Mouse (Mus musculus) spleen, postnatal 10 days (tissue): ENCODE measurements around the gene Dgkb.

Source experiments
- DNase-seq, 2 experiments: peaks; one replicate each; pipeline ENCODE4 v3.0.0; 2021 to 2022; ENCODE audit warnings: low spot score in 2 of 2

Gene Dgkb

DNA sequence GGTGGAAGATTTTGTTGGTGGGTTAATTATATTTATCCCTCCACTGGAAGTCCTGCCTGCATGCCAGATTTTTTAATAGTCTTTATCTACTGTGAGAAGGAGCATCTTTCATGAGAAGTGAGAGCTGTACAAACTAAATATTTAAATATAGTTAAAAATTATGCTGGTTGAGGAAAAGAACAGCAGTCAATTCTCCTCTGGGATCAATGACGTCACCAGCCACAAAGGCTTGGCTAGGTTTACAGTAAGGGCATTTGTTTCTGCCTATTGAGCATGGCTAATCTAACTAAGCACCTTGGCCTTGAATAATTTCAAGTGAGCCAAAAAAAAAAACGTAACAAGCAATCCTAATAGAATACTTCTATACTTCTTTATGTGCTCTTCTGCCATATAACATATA is 554.1 kb downstream of the Dgkb start:
- no peak for DNase-seq

DNA sequence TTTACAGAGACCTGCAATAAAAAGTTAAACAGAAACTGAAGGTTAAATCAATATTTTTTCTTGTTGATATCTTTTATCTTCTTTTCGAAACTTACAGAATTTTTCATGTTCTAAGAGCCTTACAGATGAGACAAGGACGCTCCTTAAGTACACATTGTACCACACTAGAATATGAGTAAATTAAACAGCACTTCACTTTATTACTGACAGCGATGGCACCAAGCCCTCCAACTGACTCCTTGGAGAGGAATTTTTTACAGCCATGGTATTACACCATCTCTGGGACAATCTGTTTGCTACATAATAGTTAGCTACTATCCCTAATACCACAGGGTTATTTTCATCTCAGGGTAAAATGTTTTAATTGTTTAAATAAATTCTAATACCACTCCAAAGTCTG is 556.6 kb downstream of the Dgkb start:
- DNase-seq = no peak

DNA sequence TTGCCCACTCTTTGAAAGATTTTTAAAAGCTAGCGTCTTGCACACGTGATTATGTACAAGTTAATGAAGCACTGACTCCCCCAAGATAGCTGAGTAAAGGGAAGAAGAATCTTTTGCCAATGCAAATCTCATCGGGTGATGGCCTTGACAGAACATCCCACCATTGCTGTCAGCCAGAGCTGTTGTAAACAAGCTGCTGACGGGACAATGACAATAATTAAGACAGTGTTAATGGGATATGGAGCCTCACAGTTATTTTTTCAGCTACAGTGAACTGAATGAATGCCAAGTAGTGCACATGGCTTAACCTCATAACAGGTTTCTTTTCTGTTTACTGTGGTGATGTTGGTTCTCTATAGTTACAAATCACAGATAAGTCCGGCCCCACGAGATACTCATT is 568.4 kb downstream of the Dgkb start:
- no peak for DNase-seq

DNA sequence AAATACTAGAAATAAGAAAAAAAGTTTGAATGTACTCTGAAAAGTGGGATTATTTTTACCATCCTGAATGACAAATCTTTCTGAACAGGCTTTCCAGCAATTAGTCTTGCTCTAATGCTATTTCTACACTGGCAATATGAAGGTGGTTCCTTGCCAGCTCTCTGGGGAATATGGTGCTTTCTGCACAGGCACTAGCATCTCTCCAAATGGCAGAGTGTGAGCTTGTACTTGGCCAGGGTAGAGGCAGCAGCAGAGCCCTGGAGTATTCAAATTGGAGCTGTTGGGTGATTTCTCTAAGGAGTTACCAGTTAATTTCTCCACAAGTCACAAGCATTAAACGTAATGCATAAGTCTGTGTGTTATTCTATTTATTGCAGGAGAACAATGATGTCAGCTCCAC is 569.5 kb downstream of the Dgkb start:
- no peak for DNase-seq

DNA sequence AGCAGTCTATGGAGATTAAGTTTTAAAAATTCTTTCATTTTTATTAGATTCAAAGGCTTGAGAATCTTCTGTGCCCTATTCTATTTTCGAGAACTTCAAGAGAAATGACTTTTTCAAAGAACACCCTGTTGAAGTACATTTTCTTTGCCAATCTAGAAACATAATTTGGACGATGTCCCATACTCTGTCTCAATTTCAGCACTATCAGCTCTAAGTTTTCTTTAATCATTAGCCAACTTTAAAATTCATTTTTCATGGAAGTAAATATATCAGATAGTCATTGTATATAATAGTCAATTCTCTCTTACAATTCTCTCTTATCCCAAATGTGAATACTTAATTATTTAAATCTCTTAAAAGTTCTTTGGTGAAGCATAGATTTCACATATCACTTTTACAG is 570.1 kb downstream of the Dgkb start:
- DNase-seq = no peak

DNA sequence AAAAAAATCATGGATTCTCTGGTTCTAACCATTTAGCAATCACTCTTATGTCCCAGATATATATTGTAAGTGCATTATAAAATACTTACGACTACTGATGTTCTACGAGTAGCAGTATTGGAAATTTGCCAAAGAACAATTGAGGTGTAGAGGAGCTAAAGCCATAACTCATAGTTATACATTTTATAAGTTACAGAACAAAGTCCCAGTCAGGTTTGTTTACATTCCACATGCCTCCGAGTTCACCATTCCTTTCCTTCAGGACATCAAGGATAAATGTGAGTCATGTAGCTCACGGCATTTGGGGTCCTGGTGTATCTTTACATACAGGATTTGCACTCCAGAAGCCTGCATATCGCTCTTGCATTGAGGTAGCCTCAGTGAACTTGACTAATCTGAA is 570.7 kb downstream of the Dgkb start:
- DNase-seq = no peak

DNA sequence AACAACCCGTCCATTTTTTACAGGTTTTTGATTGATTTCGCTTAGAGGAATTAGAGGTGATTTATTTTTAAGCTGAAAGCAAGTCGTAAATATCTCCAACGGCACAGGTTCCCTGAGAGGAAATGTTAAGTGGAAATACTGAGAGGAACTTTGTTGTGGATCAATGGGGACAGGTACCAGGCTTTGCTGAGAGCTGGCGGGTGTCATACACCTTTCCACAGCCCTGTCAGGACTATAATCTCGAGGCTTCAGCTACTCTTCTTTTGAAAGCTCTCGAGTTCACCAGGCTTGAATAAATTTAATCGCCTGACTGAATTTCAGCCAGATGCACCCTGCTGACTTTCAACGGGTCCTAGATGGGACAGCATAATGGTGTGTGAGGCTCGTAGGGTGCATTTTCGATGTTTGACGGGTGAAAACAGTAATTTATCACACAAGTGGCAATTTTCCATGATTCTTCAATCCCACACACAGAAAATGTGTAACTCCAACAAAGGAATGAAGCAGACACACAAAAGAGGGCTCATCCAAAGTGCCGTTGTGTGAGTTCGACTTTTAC is 580.3 kb downstream of the Dgkb start:
- no peak for DNase-seq

DNA sequence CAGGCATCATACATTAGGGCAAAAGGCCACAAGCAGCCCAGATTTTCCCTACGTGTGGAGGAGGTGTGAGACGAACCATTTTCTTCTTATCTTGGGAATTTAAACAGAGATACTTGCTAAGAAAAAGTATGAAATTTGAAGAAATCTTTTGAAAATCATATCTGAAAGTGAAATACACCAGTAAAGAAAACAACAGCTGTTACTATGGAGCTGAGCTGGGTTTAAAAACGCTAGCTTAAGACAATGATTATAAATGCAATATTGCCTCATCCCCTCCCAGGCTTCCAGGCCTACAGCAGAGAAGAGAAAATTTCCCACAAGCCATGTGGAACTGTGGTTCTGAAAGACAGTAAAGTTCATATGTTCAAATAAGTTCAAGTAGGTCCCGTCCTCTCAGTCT is 582.6 kb downstream of the Dgkb start:
- no peak for DNase-seq

DNA sequence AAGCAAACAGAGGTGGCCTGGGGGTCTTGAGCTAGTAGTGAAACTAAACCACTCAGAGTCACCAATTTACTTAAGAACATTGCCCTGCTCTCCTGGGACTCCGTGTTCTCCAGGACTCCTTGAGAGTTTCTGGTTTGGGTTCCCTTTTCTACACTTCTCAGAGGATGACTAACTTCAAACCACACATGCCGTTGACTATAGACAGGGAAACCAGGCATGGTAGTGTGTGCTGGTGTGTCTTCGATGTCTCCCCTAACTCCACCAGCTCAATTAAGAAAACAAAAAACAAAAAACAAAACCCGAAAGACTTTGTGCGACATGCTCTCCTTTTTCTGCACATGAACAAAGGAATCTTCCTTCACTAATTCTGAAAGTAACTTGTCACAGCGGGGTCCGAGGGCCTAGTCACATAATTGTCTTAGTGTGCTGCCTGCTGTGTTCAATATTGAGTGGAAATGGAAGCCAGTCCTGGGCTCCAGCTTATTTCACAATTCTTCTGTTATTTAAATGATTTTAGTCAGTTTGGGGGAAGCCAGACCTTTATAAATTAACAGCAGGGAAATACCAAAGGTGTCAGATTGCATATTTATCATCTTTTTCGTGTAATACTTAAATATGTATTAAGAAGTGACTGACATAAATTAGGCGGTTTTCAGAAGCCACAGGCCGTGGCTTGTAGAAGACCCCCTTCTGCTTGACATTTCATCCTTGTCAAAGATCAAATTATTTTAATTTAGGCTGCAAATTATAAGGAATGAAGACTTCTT is 618.0 kb downstream of the Dgkb start:
- no peak for DNase-seq

DNA sequence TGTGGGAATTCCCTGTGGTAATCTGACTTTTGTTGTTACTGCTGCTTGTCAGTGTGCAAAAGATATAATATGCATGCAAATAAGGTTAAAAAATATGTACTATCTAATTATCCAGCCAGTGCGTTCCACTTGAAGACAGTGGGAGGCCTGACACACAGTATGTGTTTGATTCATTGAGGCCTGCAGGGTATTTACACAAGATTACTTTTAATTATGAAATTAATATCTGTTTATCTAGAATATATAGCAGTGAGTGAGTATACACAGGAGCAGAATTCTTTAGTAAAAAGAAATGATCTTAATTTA is 618.6 kb downstream of the Dgkb start:
- DNase-seq = no peak

DNA sequence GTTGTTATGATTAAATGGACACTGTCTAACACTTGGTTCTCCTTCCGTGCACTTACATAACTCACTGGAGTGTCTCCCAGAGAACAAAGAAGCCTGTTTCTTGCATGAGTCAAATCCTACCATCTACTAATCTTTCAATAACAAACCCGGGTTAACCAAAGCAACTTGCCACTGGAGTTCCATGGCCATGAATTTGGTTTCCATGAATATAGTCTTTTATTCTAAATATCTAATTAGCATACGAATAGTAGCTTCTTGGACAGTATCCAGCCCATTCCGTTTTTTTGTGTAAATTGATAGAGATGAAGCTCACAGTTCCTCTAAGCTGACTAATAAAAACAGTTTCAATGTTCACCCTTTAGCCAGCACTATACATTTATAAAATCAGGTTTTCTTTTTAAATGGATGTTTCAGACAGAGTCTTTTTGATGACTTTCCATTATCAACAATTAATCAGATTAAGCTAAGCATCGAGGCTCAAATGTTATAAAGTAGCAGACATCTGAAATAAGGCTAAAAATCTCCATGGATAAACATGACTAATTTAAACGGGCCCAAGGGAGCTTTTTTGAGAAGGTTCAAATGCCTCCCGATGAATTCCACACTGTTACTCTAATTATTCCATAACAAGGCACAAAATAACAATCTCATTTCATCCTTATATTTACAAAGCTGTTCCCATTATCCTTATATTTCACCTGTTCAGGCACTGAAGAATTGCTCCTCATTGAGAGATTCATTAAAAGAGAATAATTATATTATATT is 633.0 kb downstream of the Dgkb start:
- no peak for DNase-seq

DNA sequence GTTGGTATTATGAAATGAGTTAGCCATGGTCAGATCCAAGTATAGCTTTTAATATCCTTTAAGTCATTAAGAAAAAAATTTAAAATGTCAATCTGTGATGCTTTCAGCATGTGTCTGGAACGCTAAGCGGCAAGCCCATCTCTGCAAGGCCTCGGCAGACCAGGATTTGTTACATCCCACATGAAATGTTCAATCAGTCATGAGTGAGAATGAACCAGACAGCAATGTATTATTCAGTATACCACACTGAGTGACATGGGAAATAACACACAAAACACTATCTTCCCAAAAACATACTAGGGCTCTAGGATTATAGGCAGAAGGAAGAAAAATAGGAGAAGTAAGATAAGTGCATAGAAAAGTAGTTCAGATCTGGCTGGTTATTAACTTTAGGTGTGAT is 634.2 kb downstream of the Dgkb start:
- no peak for DNase-seq

DNA sequence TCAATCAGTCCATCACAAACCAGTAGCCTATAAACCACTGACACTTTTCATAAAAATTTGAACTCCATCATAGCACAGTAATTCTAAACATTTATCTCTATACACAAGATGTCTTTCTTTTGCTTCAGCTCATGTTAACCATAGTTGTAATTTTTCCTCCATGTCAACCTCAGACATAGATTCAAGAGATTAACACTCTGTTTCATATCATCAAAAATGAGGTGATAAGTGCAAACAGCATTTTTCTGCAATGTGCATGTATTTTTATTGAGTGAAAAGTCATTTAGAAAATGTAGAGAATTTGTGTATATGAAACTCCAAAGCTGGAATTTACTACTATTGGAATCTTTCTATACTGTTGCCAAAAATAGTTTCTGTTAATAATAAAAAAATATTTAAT is 650.7 kb downstream of the Dgkb start:
- no peak for DNase-seq

DNA sequence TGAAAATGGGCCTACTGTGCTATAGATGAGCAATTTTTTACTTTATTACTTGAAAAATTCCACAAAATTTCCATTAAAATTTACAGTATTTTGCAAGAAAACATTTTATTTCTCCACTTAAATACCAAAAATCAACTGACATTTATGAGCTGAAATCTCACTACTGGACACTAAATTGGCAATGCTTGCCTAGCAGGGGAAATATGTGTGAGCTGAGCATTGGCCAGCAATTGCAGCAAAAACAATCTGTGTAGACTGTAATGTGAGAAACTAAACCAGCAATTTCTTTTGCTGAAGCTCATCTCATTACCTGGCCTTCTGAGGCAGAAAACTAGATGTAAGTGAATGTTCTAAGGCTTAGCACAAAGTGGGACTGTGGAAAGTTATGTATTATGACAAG is 651.1 kb downstream of the Dgkb start:
- DNase-seq = no peak

DNA sequence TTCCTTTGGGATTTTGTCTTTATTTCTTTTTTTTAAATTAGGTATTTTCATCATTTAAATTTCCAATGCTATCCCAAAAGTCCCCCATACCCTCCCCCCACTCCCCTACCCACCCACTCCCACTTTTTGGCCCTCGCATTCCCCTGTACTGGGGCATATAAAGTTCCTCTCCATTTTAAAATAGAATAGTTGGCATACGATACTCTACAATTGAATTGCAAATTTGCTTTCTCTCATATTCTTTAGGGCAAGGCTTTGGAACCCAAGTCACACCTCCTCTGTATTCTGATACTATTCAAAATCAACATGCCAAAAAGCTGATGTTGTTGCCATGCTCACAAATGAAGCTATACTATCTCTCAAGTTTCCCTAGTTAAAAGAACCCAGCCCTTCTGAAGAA is 679.7 kb downstream of the Dgkb start:
- no peak for DNase-seq

DNA sequence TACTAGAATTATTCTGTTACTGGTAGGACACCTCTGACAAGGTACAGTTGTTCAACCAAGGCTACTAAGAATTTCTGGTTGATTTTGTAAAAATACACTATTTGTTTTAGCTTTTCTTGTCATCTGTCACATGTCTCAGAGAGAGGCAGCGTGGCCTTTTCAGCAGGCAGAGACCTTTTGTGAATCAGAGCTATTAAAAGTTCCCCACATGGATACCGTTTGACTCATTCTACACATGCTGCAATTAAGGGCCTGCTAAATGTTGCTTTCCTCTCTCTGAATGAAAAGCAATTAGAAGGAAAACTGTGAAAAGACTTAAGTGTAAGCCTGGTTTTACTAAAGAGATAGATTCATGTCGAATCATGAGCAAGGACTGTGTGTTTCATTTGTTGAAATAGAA is 683.4 kb downstream of the Dgkb start:
- no peak for DNase-seq

DNA sequence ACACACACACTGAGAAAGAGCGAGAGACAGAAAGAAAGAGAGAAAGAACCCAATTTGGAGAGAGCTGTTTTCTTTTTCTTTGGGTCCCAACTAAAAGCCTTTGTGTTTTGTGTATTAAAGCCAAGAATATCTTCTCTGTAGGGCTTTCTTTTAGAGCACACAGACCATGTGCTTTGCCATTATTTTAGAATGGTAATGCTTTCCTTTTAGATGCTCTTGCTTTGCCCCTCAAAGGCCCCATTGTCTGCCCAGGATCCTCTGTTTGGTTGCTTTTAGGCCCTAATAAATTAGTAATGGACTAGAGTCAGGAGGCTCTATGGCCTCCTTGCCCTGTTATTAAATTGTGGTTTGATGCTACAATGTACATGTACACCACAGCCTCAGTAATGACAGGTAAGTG is 690.7 kb downstream of the Dgkb start:
- DNase-seq = no peak

DNA sequence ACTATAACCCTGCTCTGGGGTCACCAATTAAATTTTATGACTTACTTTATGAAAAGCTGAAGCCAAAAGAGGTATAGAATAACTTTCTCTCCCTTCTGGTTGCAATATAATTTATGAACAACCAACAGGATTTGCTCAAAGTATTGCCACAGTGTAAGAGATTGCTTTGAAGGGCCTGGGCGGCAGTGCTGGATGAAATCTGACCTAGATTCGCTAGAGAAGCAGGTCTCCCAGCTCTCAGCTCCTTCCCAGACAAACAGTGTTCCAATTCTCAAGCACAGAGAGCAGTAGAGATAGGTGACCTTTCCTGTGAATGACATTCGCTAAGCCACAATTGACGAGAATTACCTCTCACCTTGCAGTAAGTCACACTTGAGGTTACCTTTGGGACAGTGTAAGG is 727.9 kb downstream of the Dgkb start:
- no peak for DNase-seq

DNA sequence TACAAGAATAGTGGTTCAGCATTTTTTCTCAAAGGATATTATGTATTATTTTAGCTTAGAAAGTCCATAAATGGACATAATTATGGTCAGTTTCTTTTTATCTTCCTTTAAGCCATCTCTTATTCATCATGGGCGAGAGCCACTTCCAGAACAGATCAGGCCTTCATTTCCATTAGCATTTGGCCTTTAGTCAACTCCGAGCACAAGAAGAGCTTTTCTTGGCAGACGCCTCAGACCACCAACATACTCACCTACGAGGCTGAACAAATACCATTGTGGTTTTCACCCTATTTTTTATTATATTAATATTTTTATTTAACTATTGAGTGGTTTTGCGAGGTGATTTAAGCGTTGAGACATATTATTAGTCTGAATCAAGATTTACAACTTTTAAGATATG is 759.6 kb downstream of the Dgkb start:
- DNase-seq = no peak

DNA sequence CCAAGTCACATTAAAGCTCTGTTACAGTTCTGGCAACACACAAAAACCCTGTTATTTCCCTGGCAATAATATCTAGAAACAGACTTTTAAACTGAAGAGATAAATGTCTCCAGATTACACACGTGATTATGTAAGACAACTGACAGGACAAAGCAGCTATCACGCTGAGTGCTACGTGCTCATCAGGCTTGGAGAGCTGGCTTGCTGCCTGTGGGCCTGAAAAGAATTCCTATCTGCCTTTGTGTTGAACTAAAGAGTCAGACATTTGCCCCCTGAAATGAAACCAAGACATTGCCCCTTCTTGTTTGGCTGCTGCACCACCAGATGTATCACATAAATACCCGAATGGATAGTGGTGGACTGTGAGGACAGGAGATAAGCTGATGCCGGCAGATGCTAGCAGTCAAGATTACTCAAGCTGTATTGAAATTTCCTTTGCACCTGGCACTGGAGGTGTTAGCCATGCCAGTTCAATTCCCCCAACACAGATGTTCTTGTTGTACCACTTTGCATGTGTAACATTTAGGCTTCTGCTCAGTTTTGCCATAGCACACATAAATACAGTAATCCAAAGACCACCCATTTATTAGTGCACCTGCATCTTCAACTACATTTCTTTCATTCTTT is 761.8 kb downstream of the Dgkb start:
- DNase-seq = no peak

DNA sequence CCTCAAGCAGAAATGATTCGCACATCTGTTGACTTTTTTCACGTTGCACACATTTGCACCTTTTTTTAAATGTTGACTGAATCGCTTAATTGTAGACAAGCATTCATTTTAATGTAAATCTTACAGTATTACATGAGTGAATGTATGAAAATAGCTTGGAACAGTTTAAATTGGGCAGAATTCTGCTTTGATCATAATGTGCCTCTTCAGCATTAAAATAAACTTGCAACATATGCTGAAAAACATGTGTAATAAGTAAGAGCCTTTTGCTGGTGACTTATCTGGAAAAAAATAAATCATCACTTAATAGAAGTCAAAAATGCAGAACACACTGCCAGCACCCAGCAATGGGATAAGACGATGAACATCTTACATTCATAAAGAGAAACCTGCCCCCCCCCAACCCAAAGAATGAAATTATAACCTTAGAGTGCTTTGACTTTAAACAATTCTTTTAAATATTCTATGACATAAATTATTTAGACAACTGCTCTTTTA is 768.9 kb downstream of the Dgkb start:
- DNase-seq = no peak

DNA sequence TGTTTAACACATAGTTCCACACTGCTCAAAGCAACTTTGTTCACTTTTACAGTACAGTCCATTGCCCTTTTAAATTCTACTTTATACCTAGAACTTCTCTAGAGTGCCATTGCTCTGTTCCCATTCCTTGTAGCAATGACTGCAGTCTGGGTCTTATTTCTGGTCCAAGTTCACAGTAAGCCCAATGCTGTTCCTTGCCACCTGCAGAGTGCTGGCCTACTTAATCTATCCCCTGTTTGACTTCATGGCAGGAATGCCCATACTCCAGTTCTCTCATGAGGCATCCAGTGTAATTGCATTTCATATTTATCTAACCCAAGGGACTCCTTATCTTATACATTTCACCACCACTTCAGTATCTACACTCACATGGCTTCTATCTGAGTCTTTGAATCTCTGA is 772.4 kb downstream of the Dgkb start:
- DNase-seq = no peak

DNA sequence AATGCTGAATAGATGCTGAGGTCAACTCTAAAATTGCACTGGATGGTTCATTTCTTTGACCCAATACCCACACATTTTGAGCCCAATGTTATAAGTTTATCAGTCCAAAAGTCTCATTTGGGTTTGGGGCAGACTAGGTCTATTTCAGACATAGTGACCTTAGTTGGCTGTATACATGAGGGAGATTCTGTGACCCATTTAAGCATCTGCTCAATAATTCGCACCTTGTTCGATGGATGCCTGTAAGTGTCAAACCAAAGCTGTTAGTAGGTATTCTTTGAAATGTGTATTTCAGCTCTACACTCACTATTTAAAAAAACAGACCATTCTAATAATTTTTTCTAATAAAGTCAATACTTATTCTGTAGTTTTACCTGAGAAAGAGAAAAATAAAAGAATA is 776.1 kb downstream of the Dgkb start:
- DNase-seq = no peak
